Mouse (Mus musculus): ENCODE results near the gene Herc1.

The Herc1 gene

DNA sequence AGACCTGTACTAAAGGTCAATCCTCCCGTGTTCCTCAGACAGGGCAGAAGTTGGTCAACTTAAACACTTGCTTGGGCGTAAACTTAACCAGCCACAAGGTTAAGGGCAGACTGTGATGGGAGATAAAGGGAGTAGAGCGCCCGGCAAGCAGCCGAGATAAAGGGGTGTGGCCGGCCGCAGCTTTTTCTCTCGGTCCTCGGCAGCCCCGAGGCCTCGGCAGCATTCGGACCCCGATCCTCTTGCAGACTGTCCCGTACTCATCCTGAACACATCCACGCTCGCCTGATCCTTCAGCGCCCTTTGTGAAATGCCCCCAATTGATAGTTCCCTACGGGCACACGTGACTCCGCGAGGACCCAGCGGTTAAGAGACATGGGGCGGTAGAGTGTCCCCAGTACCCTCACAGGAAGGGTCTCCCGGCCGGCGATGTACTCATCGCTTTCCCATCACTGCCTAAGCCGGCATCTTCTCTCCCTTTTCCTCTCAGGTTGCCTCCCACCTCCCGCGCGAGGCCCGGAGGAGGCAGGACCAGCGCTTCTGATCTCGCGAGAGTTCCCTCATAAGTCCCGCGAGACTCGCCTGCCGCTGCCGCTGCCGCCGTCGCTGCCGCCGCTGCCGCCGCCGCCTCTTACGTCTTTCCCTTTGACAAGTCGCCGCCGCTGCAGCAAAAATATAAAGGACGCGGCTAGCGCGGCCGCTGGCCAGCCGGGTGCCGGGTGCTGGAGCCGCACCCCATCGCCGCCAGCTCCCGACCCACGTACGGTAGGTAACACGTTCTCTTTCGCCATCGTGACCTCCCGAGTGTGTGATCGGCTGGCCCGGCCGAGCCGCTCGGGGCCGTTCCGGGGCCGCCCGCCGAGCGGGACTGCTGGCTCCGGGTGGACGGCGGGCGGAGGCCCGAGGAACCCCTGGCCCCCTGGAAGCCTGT, at the start of gene Herc1:
Gene Herc1, plus strand, starts transcription at position 591 of the 928 bp plus-strand sequence.
- DNase-seq (ENCODE audit: low spot score in 2 of 2), result peak; percentile 92 to 96

DNA sequence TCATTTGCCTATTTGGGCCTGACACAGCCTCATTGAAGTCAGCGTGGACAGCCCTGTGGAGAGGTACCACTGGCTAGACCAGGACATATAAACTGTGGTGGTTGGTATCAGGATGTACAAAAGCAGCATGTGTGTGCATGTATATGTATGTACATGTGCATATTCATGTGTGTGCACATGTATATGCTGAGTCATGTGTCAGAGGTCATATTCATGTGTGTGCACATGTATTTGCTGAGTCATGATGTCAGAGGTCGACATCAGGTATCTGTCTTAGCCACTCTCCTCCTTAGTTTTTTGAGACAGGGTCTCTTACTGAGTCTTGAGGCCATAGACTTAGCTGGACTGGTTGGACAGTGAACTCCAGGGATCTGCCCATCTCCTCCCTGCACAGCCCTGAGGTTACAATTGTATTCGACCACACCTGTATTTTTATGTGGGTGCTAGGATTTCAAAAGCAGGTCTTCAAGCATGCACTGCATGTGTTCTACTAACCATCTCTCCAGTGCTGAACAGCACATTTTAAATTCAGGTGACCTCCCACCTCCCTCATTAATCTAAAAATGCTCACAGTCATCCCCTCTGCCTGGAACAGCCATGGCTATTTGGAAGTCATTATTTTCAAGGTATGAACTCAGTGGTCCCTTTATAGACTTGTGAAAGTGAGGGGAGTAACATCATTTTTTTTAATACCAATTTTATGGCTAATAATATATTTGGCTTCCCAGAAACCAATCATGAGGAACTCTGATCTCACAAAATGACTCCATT, 45.7 kb upstream of the Herc1 start:
- DNase-seq (ENCODE audit: low spot score in 2 of 2), result no peak

DNA sequence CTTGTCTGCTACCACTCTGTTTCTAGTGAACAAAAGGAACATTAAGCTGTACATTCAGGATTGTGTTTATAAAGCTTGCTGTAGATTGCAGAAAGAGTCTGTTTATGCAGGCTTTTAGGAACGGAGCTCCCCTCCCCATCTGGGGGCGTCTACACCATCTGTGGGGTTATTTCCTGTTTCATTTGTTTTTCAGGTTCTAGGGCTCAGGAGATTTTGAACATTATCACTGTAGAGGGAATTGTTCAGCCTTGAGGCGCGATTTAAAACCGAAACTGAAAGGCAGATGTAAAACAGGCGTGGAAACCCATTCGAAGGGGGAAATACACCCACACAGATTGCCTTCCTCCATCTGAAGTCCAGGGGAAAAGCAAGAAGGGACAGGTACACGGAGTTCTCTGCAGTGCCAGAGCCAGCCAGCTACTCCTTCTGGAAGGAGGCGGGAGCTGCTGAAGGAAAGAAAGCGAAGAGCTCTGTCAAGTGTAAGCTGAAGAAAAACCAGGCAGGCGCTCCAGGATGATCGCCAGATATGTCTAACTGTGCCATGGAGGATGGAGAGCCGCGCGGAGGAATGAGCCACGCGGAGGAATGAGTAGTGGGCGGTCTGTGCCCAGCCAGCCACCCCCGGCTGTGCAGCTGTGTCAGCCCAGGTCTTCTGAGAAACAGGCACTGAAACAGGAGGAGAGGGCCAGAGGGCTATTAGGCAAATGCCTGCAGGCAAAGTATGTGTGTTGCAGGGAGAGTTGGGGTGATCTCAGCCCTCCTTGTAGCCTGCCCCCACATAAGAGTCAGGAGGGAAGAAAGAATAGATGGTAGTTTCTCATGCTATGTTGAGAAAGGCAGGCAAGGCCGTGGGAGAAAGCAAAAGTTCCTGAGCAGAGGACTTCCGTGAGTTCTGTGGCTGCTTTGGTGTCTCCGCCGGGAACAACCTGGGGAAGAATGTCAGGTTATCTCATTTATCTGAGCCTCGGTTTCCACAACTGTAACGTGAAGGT, 44.8 kb upstream of the Herc1 start:
- peak; percentile 65 to 90 for DNase-seq (ENCODE audit: low spot score in 2 of 2)

DNA sequence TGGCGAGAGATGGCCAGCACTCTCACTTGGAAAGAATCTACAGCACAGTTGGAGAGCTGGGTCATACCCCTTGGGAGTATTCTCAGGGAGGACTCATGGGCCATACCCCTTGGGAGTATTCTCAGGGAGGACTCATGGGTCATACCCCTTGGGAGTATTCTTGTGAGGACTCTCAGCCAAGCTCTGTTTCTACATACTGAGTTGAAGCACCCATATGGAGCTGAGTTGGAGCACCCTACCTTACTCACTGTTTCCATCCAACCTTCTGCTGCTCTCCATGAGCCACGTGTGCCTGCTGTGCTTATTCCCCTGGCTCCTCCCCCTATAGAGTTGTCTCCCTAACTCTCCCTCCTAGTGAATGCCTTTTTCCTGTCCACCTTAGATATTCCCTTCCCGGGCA, 43.8 kb upstream of the Herc1 start:
- no peak for DNase-seq (ENCODE audit: low spot score in 2 of 2)

DNA sequence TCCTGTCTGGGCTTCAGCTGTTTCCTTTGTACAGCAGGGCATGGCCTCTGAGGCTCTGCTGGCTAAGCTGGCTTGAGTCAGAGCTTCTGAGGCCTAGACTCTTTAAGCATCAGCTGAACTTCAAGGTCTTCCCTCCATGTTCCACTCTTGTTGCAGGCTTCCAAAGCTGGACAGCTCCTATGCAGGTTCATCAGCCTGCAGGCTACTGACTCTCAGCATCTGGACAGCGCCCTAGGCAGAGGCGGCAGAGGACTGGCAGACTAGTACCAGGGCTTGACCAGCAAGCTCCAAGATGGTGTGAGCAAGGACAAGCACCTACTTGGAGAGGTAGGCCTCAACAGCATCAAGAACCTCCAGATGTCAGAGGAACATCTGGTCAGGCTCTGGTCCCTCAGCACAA, 42.9 kb upstream of the Herc1 start:
- no peak for DNase-seq (ENCODE audit: low spot score in 2 of 2)

GRCm38 (mm10) chr9:66308741-66309140, 41.5 kb upstream of the Herc1 start:
- no peak for DNase-seq (ENCODE audit: low spot score in 2 of 2)

DNA sequence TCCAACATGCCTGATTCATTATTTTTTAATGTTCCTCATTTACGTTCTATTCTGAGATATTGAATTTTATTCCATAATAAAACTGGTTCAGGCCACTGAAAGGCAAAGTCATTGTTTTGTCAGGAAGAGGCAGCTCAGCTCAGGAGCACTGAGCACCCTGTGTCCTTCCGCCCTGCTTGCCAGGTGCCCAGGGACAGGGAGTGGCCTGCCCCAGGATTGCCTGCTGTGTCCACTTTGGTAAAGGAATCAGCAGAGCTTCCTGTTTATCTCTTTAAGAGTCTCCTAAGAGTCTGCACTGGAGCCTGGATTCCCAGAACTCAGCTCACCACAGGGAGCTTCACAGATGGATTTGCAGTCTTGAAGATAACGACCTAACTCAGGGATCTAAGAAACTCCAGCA, 38.8 kb upstream of the Herc1 start:
- no peak for DNase-seq (ENCODE audit: low spot score in 2 of 2)

- peak in 1 of 2 experiments; percentile 30 for DNase-seq (ENCODE audit: low spot score in 2 of 2)
These were observed 33.6 kb upstream of the Herc1 start for GRCm38 (mm10) chr9:66316603-66317002.

GRCm38 (mm10) chr9:66322010-66322931, 28.0 kb upstream of the Herc1 start:
- peak; percentile 30 to 62 for DNase-seq (ENCODE audit: low spot score in 2 of 2)

DNA sequence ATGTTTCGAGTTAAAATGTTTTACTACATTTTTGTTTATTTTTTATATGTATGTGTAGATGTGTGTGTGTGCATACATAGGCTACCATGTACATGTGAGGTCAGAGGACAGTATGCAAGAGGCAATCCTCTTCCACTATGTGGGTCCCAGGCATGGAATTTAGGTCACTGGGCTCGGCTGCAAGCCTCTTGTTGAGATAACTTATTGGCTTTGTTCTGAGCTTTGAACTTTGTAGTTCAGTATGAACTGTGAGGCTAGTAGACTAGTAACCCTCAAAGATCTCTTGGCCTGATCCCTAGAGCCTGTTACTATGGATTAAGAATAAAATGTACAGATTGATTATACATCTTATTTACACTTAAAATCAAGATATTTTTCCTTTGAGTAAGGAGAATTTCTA, 23.4 kb upstream of the Herc1 start:
- DNase-seq (ENCODE audit: low spot score in 2 of 2), result no peak

- no peak for DNase-seq (ENCODE audit: low spot score in 2 of 2)
These were observed 20.8 kb upstream of the Herc1 start for GRCm38 (mm10) chr9:66329474-66329873.

DNA sequence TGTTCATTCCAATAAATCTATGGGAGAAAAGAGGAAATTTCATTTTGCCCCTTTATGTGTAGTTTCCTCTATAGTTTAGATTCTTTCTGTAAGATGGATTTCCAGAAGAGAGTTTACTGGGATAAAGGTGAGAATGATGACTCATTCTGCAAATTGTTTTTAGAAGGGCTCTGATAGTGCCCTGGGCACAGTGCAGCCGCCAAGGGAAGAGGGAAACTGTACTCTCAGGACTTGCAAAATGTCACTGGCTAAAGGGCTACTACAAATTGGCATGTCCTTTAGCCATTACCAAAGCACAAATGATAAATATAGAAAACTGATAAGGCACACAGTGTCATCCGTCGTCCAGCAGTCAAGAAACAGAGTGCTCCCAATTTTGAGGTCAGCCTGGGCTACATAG, 19.8 kb upstream of the Herc1 start:
- no peak for DNase-seq (ENCODE audit: low spot score in 2 of 2)

GRCm38 (mm10) chr9:66331548-66331947, 18.7 kb upstream of the Herc1 start:
- no peak for DNase-seq (ENCODE audit: low spot score in 2 of 2)

DNA sequence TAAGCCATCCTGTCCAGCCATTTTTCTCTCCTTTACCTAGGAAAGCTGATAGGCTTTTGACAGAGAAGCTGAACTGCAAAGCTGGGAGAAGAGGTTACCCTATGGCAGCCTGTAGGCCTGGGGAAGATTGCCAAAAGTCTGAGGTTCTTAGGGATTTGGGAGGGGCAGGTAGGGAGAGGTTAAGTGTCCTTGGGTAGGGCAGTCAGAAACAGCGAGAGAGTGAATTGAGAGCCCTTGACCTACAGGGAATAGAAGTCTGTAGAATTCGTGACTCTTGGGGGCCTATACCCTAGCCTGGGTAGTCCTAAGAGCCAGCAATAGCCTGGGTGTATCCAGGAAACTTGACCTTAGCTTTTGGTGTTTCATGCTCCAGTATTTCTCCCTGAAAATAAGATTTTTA, 17.9 kb upstream of the Herc1 start:
- no peak for DNase-seq (ENCODE audit: low spot score in 2 of 2)

DNA sequence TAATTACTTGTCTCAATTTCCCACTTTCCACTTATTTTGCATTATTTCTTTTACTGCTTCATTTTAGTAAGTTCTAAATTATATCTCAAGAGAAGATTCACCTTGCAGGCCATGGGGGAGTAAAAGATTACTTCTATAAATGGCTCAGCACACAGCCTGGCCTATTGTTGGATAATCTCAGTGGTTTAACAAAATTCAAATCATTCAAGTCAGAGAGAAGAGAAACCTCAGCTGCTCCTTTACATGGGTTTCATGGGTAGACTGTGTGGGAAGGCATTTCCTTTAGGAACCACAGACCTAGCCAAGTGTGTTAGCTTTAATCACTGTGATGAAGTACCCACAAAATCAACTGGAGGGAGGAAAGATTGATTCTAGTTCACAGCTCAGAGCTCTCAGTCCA, 13.0 kb upstream of the Herc1 start:
- DNase-seq (ENCODE audit: low spot score in 2 of 2), result no peak

- DNase-seq (ENCODE audit: low spot score in 2 of 2), result no peak
These were observed 12.1 kb upstream of the Herc1 start for GRCm38 (mm10) chr9:66338005-66338782.

DNA sequence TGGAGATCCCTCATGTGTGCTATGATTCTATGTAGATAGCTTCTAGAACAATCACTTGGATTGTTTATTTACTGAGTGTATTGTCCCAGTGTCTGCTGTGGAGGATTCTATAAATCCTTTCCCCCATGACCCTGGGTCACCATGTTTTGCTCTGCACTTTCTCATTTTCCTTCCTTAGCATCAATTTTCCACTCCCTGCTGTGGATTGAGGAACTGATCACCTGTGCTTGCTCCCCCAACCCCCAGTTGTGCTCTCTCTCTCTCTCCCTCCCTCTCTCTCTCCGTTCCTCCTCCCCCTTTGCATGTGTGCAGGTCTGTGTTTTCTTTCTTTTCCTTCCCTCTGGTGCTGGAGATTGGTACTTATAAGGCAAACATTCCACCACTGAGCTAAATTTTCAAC, 10.5 kb upstream of the Herc1 start:
- no peak for DNase-seq (ENCODE audit: low spot score in 2 of 2)

- DNase-seq (ENCODE audit: low spot score in 2 of 2), result no peak
These were observed 9.7 kb upstream of the Herc1 start for GRCm38 (mm10) chr9:66340394-66341094.

- DNase-seq (ENCODE audit: low spot score in 2 of 2), result no peak
These were observed 2.7 kb upstream of the Herc1 start for GRCm38 (mm10) chr9:66347405-66348035.
